Mouse (Mus musculus) frontal cortex, adult (tissue): ENCODE measurements around the gene Fam189a2.
A peak's percentile ranks its signal among the peaks of the same experiment; 100 is the strongest.

Experiments used
- ATAC-seq: cut with Nextera tagmentation; 2 replicates; pipeline ENCODE4 v1.9.2; 2017; ENCODE audit warnings: mild to moderate bottlenecking, moderate library complexity, mixed read lengths; ENCODE audit not compliant: low TSS enrichment

Fam189a2 gene

DNA sequence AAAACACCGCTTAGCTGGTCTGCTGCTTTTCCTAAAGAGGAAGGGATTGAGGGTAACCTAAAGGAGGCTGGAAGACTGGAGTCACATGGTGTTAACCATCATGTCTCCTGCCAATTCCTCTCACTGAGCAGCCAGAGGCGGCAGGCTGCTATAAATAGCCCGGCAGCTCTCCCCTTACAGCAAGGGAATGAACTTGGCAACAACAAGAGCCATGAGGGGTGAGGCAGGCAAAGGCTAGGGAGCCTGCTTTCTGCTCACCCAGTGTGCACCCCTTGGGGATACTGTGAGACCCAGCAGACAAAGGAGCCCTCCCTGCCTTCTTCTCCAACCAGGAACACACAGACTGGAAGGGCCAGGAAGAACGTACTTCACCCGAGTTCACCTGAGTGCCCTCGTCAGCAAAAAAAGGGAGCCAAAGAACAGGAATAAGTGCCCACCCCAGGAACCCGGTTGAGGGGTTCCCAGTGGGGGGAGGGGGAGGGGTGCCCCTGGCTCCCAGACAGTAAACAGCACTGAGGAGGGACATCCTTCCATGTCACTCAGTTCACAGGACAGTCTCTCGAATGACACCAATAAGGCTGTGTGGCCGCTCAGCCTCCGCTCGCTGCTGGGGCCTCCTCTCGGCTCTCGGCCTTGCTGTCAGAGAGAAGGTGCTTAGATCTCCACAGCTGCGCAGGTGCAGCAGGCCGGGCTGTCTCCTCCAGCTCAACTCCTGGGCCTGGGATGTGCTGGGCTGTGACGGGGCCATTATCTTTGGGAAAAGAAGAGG lies 57.8 kb downstream of the Fam189a2 start:
- peak; percentile 77 for ATAC-seq

GRCm38 (mm10) chr19:23971391-23971790 lies 59.4 kb downstream of the Fam189a2 start:
- ATAC-seq = no peak

DNA sequence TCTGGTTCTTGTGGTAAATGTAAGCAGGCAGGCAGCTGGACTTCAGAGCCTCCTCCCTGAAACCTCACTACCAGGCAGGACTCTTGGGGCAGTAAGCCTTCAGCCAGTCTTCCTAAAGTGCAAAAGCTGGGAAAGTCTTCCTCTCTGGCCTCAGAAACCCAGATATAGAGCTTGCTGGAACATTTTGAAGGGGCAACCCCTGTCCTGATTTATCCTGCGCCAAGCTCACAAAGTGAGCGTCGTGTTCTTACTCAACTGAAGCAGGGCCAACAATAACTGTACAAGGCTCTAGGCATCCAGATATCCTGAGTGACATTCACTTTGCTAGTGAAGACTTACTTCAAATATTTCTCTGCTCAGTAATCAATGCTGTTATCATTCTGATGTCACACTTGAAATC lies 60.4 kb downstream of the Fam189a2 start:
- no peak for ATAC-seq

- ATAC-seq = no peak
Observed at GRCm38 (mm10) chr19:23968862-23969225, 62.0 kb downstream of the Fam189a2 start.

GRCm38 (mm10) chr19:23968125-23968861 lies 62.5 kb downstream of the Fam189a2 start:
- no peak for ATAC-seq

- peak; percentile 97 for ATAC-seq
Observed at GRCm38 (mm10) chr19:23967156-23967555, 63.7 kb downstream of the Fam189a2 start.

DNA sequence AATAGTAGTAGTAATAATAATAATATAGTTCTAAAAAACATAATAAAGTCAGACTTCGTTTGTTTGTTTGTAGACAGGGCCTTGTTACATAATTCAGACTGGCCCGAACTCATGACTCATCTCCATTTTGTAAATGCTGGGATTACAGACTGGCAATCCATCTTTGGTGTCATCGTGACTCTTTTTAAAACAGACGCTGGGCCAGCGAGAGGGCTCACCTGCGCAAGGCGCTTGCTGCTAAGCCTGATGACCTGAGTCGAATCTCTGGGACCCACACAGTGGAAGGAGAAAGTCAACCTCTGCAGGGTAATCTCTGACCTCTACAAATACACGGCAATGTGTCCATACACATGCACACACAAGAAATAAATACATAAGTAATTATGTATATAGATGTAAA lies 64.4 kb downstream of the Fam189a2 start:
- ATAC-seq = no peak

DNA sequence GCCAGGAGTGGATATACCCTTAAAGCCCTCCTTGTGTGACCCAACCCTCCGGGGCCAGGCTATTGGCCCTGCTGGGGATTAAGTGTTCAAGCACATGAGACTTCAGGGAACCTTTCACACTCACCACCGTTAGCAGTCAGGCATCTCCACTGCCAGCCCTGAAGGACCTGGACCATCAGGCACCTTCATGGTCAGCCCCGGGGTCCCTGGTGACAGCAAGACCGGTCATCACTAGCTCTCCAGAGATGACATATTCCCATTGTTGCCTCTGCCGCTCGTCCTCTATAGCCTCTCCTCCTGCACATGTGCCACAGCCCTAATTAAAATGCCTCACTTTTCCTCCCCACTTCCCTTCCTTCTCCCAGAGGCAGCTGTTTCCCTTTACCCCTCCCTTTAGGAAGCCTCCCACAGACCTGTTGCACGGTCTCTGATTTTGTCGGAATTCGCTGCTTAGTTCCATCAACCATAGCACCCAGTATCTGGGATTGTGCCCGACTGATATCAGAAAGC lies 66.4 kb downstream of the Fam189a2 start:
- ATAC-seq = no peak

GRCm38 (mm10) chr19:23961516-23961915 lies 69.3 kb downstream of the Fam189a2 start:
- ATAC-seq = peak; percentile 86

GRCm38 (mm10) chr19:23960831-23961447 lies 69.9 kb downstream of the Fam189a2 start:
- ATAC-seq = no peak

DNA sequence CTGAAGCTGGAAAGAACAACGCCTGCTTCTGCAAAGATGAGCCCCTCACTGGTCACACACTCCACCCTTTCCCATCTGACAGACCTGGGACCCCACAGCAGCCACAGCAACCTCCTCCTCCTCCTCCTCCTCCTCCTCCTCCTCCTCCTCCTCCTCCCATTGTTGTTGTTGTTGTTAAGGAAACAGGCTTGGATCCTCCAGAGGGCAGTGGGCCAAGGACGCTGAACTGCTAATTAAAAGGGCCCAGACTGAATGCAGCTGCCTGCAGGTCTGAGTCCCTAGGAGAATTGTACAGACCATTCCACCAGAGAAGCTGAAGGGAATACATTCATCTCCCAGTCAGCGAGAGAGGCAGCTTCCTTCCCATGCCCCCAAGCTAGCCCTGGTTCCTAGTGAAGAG lies 70.5 kb downstream of the Fam189a2 start:
- ATAC-seq = no peak

DNA sequence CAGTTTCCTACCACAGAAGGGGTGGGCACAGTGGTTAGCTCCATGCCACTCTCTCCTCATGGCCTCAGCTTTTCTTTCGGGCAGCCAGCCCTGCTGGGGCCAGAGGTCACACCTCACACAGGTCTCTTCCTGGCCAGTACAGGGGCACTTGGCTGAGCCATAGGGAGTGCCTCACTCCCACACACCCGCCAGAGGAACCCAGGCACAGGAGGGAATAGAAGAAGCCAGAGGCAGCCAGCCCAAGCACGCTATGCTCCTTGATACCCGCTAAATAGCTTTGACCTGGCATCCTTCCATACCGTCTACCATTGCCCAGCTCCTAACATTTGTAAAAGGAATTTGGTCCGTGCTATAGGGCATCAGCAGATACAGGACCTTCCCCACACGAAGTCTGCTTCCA lies 70.9 kb downstream of the Fam189a2 start:
- no peak for ATAC-seq

DNA sequence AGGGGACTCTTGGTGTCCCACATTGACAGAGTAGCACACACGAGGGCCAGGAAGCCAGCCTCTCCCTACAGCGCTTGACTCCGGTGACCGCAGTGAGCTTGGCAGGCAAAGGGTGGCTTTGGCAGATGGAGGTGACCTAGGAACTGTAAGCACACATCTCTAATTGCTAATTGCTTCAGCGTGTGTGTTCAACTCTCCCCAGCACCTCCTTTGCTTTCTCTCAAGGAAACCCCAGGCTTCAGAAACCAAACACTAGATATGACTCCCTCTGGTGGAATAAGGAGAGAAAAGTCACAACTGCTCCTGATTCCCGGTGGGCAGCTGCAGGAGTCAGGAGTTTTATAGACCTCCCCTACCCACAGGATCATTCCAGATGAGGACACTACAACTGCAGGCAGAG lies 71.9 kb downstream of the Fam189a2 start:
- ATAC-seq = peak; percentile 76

DNA sequence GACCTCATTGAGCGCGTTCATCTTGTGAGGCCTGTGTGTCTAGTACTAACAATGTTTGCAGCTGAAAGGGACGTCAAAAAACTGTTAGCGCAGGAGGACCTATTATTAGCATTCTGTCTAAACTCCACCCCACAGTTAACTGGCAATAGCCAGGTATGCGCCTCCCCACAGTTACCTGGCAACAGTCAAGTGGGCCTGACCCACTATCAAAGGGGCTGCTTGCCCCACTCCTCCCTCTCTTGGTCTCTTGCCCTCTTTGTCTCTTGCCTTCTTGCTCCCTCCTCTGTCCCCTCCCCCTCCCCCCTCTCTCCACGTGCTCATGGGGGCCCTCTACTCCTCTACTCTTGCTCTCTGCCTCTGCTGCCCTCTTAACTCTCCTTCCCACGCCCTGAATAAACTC lies 73.3 kb downstream of the Fam189a2 start:
- no peak for ATAC-seq

DNA sequence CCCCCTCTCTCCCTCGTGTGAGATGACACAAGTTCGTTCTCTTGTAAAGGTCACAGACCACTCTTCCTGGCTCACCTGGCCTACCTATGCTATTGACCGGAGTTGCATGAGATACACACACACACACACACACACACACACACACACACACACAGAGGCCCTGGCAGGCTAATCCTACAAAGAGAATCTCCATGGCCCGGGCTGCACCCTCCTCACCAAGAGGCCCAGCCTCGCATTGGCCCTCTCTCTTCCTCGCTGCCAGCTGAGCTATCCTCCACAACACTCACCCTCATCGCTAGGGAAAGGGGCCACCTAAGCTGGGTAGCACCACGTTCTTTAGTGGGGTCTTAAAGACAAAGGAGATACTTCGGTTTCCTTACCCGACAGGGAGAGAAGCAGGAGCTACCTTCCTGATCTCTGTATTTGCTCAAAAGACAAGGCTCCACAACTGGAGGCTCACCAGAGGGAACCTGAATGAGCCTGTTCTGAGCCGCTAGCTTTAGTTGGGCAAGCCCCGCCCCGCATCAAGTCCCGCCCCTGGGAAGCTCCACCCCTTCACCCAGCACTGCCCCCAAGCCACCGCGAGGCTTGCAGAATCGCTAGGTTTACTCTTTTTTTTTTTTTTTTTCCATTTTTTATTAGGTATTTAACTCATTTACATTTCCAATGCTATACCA lies 74.4 kb downstream of the Fam189a2 start:
- no peak for ATAC-seq

- no peak for ATAC-seq
Observed at GRCm38 (mm10) chr19:23955461-23955860, 75.4 kb downstream of the Fam189a2 start.

- peak; percentile 54 for ATAC-seq
Observed at GRCm38 (mm10) chr19:23948301-23949000, 82.4 kb downstream of the Fam189a2 start.

DNA sequence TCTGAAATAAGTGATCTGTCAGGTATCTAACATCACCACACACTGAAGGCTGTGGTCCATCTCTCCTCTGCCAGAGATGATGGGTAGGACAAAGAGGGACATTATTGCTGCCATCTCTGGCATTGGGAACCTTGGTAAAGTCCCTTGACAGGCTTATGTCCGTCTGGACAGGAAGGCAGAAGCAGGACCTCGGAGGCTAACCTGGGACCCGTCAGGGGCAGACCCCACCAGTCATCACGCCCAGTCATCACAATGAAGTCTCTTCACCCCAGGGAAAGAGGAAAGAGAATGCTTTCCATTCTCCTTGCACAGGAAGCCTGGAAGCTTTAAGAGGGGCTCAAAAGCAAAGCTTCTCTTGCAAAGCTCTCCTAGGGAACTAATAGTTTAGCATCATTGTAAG lies 82.9 kb downstream of the Fam189a2 start:
- ATAC-seq = no peak

GRCm38 (mm10) chr19:23946751-23947150 lies 84.1 kb downstream of the Fam189a2 start:
- ATAC-seq = no peak

- ATAC-seq = no peak
Observed at GRCm38 (mm10) chr19:23946026-23946685, 84.7 kb downstream of the Fam189a2 start.

GRCm38 (mm10) chr19:23942886-23943285 lies 87.9 kb downstream of the Fam189a2 start:
- ATAC-seq = no peak
